Mouse (Mus musculus): ENCODE data around the gene Shb.
A peak's percentile ranks its signal among the peaks of the same experiment; 100 is the strongest.
"Not testable (repeated sequence)": the region's sequence is repeated elsewhere in the genome, so short reads cannot be mapped to it uniquely, and the experiment has no call there.

The Shb gene

DNA sequence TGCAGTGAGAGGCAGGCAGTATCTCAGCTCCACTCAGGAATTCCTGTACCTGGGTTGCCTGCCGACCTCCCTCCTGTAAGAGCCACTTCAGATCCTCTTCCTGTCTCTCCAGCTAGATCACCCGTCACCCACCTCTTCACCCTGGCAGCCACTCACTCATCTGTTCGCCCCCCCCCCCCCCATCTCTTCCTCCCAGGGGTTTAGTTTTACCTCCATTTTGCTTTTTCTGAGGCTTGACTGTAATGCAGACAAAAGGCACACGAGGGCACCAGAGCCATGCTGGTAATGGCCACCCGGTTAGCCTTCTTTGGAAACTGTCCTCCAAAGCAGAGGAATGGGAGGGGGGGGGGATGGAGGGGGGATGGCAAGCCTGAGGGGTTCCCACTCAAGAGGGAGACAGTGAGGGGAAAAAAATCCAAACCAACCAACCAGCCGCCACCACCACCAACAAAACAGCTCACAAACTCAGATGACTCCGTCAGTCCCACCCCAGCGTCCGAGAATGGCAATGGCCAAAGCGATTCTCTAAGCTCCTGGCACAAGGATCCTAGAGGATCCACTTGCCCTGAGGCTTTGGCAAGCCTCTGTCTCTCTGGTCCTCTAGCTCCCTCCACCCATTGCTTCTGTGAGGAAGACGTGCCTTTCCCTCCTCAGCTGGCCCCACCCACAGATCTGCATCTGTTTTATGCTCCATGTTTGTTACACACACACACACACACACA, 113.9 kb downstream of the Shb start:
- peak; percentile 68 for DNase-seq (ENCODE audit: low spot score)

GRCm38 (mm10) chr4:45416314-45416713, 116.0 kb downstream of the Shb start:
- DNase-seq (ENCODE audit: low spot score), result no peak

- DNase-seq (ENCODE audit: low spot score), result peak; percentile 48
Measured at GRCm38 (mm10) chr4:45413674-45414338, 118.5 kb downstream of the Shb start.

DNA sequence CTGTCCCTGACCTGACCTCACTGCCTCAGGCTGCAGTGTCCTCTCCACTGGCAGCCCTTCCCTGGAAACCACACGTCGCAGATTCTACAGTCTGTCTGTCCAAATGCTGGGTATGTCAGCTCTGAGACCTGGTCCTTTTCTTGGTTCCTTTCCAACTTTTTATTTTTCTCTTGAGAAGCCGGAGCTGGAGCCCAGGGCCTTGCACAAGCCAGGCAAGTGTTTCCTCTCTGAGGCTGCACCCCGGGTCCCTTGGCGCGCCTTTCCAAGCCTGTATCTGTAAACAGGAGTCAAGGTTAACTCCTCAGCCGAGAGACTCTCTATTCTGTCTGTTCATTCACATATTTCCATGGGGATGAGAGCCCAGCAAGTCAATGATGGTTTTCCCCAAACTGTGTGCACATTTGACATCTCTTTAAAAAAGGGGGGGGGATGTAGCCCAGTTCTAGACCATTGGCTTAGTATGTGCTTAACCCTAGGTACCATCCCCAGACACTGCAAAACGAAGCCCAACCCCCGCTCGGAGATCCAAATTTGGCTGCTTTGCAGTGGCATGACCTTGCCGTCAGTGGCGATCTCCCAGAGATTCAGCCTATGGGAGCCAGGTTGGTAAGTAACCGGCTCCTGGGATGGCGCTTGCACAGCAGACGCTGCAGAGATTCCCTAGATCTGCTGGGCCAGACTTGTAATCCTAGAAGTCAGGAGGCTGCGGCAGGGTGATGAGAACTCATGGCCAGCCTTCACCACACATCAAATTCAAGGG, 119.7 kb downstream of the Shb start:
- peak; percentile 26 for DNase-seq (ENCODE audit: low spot score)

- no peak for DNase-seq (ENCODE audit: low spot score)
Measured at GRCm38 (mm10) chr4:45411181-45411790, 121.0 kb downstream of the Shb start.

DNA sequence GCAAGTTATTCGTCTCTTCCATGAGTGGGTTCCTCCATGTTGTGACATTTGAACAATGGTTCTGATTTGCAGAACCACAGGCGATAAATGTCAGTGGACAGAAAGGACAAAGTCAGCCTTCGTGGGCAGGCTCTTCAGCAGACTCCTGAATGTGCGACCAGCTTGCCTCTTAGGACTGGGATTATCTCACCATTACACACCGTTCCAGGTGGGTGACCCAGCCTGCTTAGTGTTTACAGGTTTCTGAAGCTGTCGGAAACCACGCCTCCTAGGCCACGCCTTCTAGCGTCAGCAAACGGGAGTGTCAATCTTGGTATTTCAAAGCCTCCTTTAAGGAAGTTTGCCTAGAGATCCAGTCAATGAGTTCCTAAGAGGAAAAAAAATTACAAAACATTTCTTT, 123.0 kb downstream of the Shb start:
- peak; percentile 84 for DNase-seq (ENCODE audit: low spot score)

DNA sequence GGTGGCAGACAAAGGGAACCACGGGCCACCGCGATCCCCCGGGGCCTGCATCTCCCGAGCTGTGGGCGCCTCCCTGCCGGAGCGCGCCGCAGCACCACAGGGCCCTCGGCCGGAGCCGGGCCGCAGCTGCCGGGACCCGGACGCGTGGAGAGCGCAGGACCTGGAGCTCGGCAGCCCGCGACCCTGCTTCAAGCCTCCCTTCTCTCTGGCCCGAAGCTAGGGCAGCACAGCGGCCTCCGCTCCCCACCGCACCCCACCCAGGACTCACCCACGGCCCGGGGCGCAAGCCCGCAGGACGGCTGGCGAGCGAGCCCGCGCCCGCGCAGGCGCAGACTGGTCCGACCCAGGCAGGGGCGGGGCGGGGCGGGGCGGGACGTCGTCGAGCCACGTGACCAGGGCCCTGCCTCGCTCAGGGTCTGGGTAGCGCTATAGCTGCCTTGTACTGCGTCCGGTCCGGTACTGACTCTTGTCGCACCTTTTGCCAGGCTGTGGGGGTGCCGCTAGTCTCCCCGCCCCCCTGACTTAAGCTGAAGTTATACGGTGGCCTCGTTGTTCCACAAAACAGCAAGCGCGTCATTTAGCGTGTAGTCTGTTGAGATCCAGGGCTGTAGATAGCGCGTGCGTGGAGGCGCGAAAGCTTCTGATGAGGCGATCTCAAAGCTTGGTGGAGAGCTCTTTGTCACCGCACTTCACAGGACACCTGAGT, 123.7 kb downstream of the Shb start, which contains the start of gene Slc25a51:
Gene Slc25a51, minus strand, starts transcription at position 340 of the 706 bp plus-strand sequence.
- peak; percentile 91 for DNase-seq (ENCODE audit: low spot score)

DNA sequence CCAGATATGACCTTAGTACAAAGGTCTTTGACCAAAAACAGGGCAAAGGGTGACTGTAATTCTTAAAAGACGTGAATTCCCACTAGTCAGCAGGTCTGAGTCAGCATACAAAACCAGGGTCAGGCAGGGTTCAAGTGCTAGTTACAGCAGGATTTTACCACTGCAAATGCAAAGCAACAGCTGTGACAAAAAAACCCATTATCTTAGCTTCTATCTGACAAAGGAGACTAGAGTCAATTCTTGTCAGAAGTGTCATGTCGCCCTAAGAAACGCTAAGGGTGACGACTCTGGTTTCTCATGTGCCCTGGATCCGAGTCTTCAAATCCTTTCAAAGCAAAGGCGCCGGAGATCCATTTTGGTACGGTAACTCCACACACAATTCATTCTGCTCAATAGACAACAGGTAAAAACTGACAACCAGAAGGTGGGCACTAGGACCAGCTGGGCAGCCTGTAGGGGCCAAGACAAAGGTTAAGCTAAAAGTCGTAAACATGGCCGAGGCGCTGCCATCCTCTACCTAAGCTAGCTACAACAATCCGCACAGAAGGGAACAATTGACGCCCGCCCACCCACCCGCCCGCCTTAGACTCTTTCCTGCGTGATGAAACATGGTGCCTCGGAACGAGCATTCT, 124.5 kb downstream of the Shb start:
- peak; percentile 71 for DNase-seq (ENCODE audit: low spot score)

- DNase-seq (ENCODE audit: low spot score), result no peak
Measured at GRCm38 (mm10) chr4:45407001-45407702, 125.1 kb downstream of the Shb start.

- peak; percentile 31 for DNase-seq (ENCODE audit: low spot score)
Measured at GRCm38 (mm10) chr4:45406397-45406796, 125.9 kb downstream of the Shb start.

GRCm38 (mm10) chr4:45405315-45405714, 127.0 kb downstream of the Shb start:
- no peak for DNase-seq (ENCODE audit: low spot score)

DNA sequence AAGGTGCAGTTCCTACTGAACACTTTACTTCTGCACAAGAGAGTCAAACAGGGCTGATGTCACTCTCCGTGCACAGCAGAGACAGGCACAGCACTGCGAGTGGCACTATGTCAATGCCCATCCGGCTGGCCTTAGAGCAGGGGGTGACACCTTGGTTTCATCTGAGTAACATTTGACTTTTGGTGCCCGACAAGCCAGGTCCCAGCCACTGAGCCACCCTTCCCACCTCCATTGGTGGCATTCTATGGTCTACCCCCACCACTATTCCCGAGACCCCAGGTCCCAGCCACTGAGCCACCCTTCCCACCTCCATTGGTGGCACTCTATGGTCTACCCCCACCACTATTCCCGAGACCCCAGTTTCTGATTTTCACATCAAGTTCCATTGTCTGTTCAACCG, 128.2 kb downstream of the Shb start:
- no peak for DNase-seq (ENCODE audit: low spot score)

GRCm38 (mm10) chr4:45403499-45403878, 128.8 kb downstream of the Shb start:
- no peak for DNase-seq (ENCODE audit: low spot score)

DNA sequence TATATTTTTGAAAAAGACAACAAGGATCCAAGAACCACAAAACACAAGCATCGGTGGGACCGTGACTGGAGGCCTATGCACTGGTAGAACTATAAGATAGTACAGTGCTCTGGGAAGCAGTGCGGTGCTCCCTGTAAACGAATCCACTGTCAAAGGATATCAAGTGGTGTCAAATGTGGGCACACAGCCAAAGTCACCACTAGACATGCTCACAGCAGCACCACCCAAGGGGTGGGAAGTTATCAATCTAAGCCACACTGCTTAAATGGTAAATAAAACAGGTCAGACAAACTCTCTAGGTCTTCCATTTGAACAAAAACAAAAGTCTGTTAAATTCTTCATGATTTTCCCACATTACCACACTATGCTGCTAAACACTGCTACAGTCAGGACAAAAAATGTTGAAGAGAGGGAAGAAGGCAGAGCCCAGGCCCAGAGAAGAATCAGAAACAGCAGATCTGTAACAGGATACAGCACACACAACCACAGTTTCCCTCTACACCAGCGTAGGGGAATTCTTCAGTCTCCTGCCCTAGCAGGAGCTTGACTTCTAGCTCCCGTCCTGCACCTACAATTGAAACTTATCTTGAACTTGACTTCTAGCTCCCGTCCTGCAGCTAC, 129.3 kb downstream of the Shb start:
- no peak for DNase-seq (ENCODE audit: low spot score)

- no peak for DNase-seq (ENCODE audit: low spot score)
Measured at GRCm38 (mm10) chr4:45402281-45402680, 130.0 kb downstream of the Shb start.

DNA sequence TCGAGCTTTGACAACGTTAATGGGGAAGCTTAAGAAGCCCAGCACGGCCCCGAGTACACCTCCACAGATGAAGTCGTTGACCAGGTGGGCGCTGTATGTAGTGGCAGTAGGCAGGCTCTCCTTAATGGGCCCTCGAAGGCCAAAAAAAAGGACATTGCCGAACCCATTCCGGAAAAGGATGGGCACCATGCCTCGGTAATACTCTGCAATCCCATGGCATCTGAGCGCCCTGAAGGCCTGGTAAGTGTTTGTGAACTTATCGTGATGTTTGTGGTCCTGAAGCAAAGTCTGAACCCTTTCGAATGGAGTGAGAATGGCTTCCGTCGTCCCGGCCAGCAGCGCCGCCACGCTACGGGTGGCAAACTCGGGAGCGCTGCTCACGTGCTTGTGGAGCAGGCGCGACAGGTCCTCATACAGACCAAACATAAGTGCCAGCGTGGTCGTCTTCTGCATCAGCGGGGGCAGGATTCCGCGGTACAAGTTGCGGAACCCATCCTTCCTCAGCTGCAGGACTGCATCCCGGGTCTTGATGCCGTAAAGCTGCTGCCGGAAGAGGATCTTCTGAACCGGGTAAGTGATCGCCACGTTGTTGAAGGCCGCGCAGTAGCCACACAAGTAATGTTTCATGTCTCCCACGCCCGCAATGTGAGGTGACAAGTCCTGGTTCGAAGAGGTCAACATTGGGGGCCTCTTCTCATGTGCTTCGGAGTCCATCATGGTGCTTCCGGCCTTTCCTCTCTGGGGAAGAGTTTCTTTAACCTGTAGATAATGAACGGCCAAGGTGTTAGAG, 132.7 kb downstream of the Shb start:
- no peak for DNase-seq (ENCODE audit: low spot score)

GRCm38 (mm10) chr4:45398315-45398714, 134.0 kb downstream of the Shb start:
- DNase-seq (ENCODE audit: low spot score), result not testable (repeated sequence)

GRCm38 (mm10) chr4:45396211-45396610, 136.1 kb downstream of the Shb start:
- not testable (repeated sequence) for DNase-seq (ENCODE audit: low spot score)

GRCm38 (mm10) chr4:45393658-45394057, 138.6 kb downstream of the Shb start:
- DNase-seq (ENCODE audit: low spot score), result no peak
